Mouse (Mus musculus): ENCODE measurements around the gene Lingo2.

GRCm38 (mm10) chr4:35992005-35992763 is 959.4 kb downstream of the Lingo2 start:
- TF ChIP-seq TAL1 (IDR thresholded peaks at IDR 0.05; ENCODE audit: low read length), result no peak
- no peak for TF ChIP-seq GATA1 (IDR thresholded peaks at IDR 0.05; ENCODE audit: low read length)
